Mouse (Mus musculus): ENCODE measurements at regions not wholly inside any gene's neighbourhood (a gene's known extent, or its start where the extent isn't known, plus 50 kb on each side); places are given as distances from the start of the nearest gene placed in this dataset.

- TF ChIP-seq MAX (IDR thresholded peaks at IDR 0.05) (no peak), CTCF (IDR thresholded peaks at IDR 0.05; ENCODE audit: control insufficient read depth, insufficient read depth, insufficient read length) (no peak), USF1 (IDR thresholded peaks at IDR 0.05; ENCODE audit: low read depth) (no peak)
Measured at GRCm38 (mm10) chr6:103834726-103835229, 324.4 kb downstream of the Chl1 start.

All from C2C12 (cell line).